Mouse (Mus musculus) left cerebral cortex, adult 9 months (tissue): ENCODE measurements around the gene Yars2.
A peak's percentile ranks its signal among the peaks of the same experiment; 100 is the strongest.
"Not testable (repeated sequence)": the region's sequence is repeated elsewhere in the genome, so short reads cannot be mapped to it uniquely, and the experiment has no call there.

Experiments used
- DNase-seq, 2 experiments: peaks; one replicate each; pipeline ENCODE4 v3.0.0; 2022; ENCODE audit warnings: low spot score in 2 of 2

Yars2 gene

GRCm38 (mm10) chr16:16302369-16303137 lies at the start of gene Yars2:
Gene Yars2 (plus strand): TSS chr16:16302965.
- DNase-seq, result peak; percentile 85 to 94

DNA sequence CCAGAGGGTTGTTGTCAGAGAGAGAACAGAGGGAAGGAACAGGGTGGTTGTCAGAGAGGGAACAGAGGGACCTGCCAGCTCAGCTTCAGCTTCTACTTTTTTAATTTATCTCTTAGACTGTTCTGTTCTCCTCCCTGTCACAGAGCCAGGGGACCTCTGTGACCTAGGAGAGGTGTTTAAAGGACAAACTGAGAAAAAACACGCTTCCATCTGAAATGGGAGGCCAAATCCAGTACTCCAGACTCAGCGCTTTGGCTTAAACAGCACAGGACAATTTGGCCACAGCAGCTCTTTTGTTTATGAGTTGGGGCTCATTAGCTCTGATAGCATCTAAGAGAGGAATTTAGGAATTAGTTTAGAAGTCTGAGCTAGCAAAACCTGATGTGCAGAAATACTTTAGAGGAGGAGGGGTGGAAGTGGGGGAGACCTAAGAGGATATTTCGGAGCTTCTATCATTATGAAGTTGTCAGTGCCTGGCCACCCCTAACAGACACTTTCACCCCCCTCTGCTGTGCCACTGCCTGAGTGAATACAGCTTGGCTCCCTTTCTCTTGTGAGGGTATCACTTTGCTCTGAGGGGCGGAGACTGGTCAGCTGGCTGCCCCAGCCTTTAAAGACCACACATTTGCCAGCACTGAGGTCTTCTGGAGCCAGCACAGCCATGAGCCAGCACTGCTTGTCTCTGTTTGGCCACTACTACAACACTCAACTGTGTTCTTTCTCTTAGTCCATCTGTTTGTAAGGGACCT lies 49.3 kb upstream of the Yars2 start:
- DNase-seq, result no peak

- DNase-seq, result no peak
These were observed 47.5 kb upstream of the Yars2 start for GRCm38 (mm10) chr16:16255217-16255616.

- DNase-seq, result no peak
These were observed 46.9 kb upstream of the Yars2 start for GRCm38 (mm10) chr16:16255874-16256273.

- no peak for DNase-seq
These were observed 46.1 kb upstream of the Yars2 start for GRCm38 (mm10) chr16:16256672-16257071.

GRCm38 (mm10) chr16:16260882-16261281 lies 41.9 kb upstream of the Yars2 start:
- no peak for DNase-seq

- no peak for DNase-seq
These were observed 41.3 kb upstream of the Yars2 start for GRCm38 (mm10) chr16:16261481-16261880.

DNA sequence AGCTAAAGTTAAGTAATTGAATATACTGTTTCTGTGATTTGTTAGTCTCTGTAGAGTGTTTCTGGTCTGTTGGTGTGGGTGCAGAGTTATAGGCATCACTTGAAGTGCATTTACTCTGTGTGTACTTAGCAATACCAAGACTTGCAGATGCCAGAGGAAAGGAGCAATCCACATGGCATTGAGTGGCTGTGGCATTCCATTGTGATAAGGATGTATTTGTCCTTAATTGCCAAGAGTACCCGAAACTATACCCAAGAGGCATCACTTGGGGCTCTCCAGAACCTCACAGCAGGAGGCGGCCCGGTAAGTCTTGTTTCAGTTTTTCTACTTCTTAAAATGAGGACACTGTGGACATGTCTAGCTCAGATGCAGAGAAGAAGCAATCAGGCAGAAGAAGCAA lies 40.3 kb upstream of the Yars2 start:
- no peak for DNase-seq

DNA sequence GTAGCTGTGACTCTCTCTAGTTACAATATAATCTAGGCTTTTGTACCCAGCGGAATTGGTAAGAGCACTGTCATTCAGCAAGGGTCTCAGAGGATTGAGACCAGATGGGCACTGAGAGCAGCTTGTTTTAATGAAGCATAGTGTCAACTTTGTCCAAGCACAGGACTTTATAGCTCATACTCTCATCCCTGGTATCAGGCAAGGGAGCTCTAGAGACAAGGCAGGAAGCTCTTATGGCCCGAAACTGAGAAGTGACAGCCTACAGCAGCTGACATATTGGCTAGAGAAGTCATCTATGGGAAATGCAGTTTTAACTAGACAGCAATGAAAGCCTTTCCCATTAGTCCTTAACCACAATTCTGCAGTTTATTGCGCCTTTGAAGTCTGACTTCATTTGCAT lies 29.8 kb upstream of the Yars2 start:
- no peak for DNase-seq

DNA sequence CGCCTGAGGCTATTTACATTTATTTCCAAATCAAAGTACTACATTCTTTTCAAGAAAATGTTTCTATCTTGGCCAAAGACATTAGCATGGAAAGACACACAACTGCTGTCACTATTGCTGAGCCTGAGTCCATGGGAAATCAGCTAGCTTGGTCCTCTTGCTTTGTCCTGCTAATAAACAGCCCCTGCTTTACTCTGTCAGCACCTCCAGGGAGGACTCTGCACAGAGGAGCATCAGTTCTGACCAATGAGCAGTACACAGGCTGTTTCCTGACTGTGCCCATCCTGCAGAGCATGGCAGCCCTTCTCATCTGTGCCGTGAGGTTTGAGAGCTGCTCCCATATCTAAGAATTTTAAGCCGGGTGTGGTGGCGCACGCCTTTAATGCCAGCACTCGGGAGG lies 29.0 kb upstream of the Yars2 start:
- no peak for DNase-seq

DNA sequence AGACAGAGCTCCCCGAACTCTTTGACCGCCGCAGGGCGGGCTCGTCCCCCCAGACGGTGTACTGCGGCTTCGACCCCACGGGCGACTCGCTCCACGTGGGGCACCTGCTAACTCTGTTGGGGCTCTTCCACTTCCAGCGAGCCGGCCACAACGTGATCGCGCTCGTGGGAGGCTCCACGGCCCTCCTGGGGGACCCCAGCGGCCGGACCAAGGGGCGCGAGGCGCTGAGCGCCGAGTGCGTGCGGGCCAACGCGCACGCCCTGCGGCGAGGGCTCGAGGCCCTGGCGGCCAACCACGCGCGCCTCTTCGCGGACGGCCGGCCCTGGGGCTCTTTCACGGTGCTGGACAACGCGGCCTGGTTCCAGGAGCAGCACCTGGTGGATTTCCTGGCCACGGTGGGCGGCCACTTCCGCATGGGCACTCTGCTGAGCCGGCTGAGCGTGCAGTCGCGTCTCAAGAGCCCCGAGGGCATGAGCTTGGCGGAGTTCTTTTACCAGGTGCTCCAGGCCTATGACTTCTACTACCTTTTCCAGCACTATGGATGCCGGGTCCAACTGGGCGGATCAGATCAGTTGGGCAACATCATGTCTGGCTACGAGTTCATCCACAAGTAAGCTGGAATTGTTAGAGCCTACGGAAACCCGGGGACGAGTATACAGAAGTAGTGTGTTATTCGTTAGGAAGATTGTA lies 518 bp downstream of the Yars2 start:
- DNase-seq, result peak in 1 of 2 experiments; percentile 21

GRCm38 (mm10) chr16:16303888-16304287 lies 1.1 kb downstream of the Yars2 start:
- DNase-seq, result no peak

DNA sequence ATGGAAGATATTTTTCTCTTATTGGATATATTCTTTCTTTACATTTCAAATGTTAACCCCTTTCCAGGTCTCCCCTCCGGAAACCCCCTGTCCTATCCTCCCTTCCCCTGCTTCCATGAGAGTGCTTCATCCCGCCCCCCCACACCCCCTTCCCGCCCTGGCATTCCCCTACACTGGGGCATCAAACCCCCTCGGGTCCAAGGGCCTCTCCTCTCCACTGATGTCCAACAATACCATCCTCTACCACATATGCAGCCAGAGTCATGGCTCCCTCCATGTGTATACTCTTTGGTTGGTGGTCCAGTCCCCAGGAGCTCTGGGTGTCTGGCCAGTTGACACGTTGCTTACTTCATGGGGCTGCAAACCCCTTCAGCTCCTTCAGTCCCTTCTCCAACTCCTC lies 8.6 kb downstream of the Yars2 start:
- no peak for DNase-seq

- DNase-seq, result no peak
These were observed 23.1 kb downstream of the Yars2 start for GRCm38 (mm10) chr16:16325775-16326336.

DNA sequence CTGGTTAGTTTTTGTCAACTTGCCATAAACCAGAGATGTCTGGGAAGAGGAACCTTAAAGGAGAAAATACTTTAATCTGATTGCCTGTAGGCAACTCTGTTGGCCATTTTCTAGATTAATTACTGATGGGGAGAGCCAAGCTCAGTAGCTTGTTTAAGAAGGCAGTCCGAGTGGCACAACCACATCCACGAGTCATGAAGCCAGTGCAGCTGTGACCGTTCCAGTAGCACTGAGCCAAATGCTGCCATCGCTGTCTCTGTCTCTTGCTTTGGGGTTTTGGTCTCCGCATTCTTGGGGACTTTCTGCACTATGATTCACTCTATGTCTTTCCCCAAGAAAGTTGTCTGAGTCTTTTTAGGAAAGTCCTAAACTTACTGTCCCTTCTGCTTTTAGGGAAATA lies 43.7 kb downstream of the Yars2 start:
- no peak for DNase-seq

- DNase-seq, result peak in 1 of 2 experiments; percentile 3
These were observed 55.1 kb downstream of the Yars2 start for GRCm38 (mm10) chr16:16357908-16358307.

- DNase-seq, result peak; percentile 75 to 92
These were observed 55.8 kb downstream of the Yars2 start, which contains the start of gene Dnm1l for GRCm38 (mm10) chr16:16358481-16359100. Gene Dnm1l (minus strand): TSS chr16:16358959.

GRCm38 (mm10) chr16:16359101-16359482 lies 56.3 kb downstream of the Yars2 start:
- not testable (repeated sequence) for DNase-seq
